Mouse (Mus musculus): ENCODE measurements around the gene Naa15. TPM values are rescaled to one million over a fixed set of nuclear protein-coding genes. Genes with fewer than 3 reads are reported as not detected.
A peak's percentile ranks its signal among the peaks of the same experiment; 100 is the strongest.

Gene Naa15
- 0.37 and 0.77 TPM in 2 replicates for polyA plus RNA-seq (2012; rRNA removed)

DNA sequence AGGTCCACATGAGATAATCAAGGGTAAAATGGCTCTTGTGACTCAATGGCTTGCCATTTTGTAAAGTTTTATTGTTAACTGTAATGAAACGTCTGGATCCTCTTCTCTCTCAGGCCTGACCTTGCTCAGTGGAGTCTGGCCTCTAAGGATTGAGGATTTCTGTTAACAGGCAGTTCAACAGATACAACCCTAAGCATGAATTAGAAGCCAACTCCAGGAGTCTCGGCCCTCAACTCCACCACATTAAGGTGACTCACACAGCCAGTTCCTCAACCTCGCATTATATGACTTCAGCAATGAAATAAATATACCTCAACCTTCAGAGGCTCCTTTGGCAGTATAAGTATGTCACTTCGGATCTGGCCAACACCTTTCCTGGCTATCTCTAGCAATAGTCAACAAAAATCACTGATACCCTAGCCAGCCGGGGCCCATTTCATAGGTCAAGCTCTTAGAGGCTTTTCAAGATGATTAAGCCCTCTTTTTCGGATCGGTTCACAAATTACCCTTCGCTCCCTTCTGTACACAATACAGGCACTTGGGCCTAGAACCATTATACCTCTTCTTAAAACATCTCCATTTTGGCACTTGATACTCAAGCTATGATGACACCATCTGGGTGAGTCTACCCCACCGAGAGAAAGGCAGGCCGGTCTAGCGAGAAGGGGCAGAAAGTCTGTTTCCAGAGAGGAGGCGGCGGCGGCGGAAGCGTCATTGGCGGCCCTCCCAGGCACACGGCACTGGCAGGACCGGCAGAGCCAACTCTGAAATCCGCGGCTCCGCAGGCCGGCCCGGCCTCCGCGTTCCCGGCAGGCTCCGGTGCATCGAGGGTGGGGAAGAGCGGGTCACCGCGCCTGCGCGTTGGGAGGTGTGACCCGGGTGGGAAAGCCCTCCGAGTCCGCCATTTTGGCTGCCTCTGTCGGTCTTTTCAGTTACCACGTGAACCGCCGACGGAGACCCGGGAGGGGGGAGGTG, at the start of gene Naa15:
Naa15 (plus strand) TSS at position 51 of the 975 bp plus-strand sequence.
- Histone ChIP-seq H3K4me3 (ENCODE audit: low read depth, low read length) (peak within 1 kb of the TSS; percentile 88), H3K4me1 (ENCODE audit: control insufficient read depth, insufficient read depth, insufficient read length, low read length) (peaks cover 7% of the 10 kb centered on the region; the same call in 1 of the 2 replicates), H3K36me3 (ENCODE audit: control insufficient read depth, insufficient read depth, low read length) (no peaks in the 10 kb centered on the region), H3K27ac (ENCODE audit: insufficient read depth, low read depth, low read length) (peak within 1 kb of the TSS; percentile 89), H3K27me3 (ENCODE audit: control insufficient read depth, insufficient read depth, low read length) (no peaks in the 10 kb centered on the region)
- TF ChIP-seq CTCF (IDR thresholded peaks at IDR 0.05; ENCODE audit: extremely low read depth, insufficient read length, insufficient replicate concordance, low read depth, low read length) (no peak), POLR2A (IDR thresholded peaks at IDR 0.05; ENCODE audit: low read depth, low read length) (peak; percentile 47)
- 2% methylated on average over 43 of the region's 43 CpGs for WGBS

- TF ChIP-seq POLR2A (IDR thresholded peaks at IDR 0.05; ENCODE audit: low read depth, low read length) (no peak), CTCF (IDR thresholded peaks at IDR 0.05; ENCODE audit: extremely low read depth, insufficient read length, insufficient replicate concordance, low read depth, low read length) (no peak)
- no peaks in the 10 kb centered on the region for H3K27me3 ChIP-seq (ENCODE audit: control insufficient read depth, insufficient read depth, low read length)
- H3K36me3 ChIP-seq (ENCODE audit: control insufficient read depth, insufficient read depth, low read length): no peaks in the 10 kb centered on the region
- H3K4me3 ChIP-seq (ENCODE audit: low read depth, low read length): no peak overlapping the region
- no peak overlapping the region for H3K27ac ChIP-seq (ENCODE audit: insufficient read depth, low read depth, low read length)
- peaks cover 3% of the 10 kb centered on the region for H3K4me1 ChIP-seq (ENCODE audit: control insufficient read depth, insufficient read depth, insufficient read length, low read length)
- 4% methylated on average over 3 of the region's 3 CpGs for WGBS
Observed at GRCm38 (mm10) chr3:51365517-51365882, 49.4 kb upstream of the Naa15 start.

- no peak overlapping the region for H3K27ac ChIP-seq (ENCODE audit: insufficient read depth, low read depth, low read length)
- H3K27me3 ChIP-seq (ENCODE audit: control insufficient read depth, insufficient read depth, low read length): no peaks in the 10 kb centered on the region
- no peak for TF ChIP-seq CTCF (IDR thresholded peaks at IDR 0.05; ENCODE audit: extremely low read depth, insufficient read length, insufficient replicate concordance, low read depth, low read length)
- TF ChIP-seq POLR2A (IDR thresholded peaks at IDR 0.05; ENCODE audit: low read depth, low read length): no peak
- peaks cover 3% of the 10 kb centered on the region for H3K4me1 ChIP-seq (ENCODE audit: control insufficient read depth, insufficient read depth, insufficient read length, low read length)
- H3K4me3 ChIP-seq (ENCODE audit: low read depth, low read length): no peak overlapping the region
- H3K36me3 ChIP-seq (ENCODE audit: control insufficient read depth, insufficient read depth, low read length): no peaks in the 10 kb centered on the region
- 55% methylated on average over 4 of the region's 4 CpGs for WGBS
Observed at GRCm38 (mm10) chr3:51366926-51367325, 48.0 kb upstream of the Naa15 start.

GRCm38 (mm10) chr3:51368011-51368410, 46.9 kb upstream of the Naa15 start:
- TF ChIP-seq POLR2A (IDR thresholded peaks at IDR 0.05; ENCODE audit: low read depth, low read length) (no peak), CTCF (IDR thresholded peaks at IDR 0.05; ENCODE audit: extremely low read depth, insufficient read length, insufficient replicate concordance, low read depth, low read length) (no peak)
- Histone ChIP-seq H3K27me3 (ENCODE audit: control insufficient read depth, insufficient read depth, low read length) (no peaks in the 10 kb centered on the region), H3K36me3 (ENCODE audit: control insufficient read depth, insufficient read depth, low read length) (no peaks in the 10 kb centered on the region), H3K27ac (ENCODE audit: insufficient read depth, low read depth, low read length) (no peak overlapping the region), H3K4me1 (ENCODE audit: control insufficient read depth, insufficient read depth, insufficient read length, low read length) (peaks cover 3% of the 10 kb centered on the region; the same call in 1 of the 2 replicates), H3K4me3 (ENCODE audit: low read depth, low read length) (no peak overlapping the region)
- WGBS: 54% methylated on average over 4 of the region's 4 CpGs

- Histone ChIP-seq H3K4me3 (ENCODE audit: low read depth, low read length) (no peak overlapping the region), H3K36me3 (ENCODE audit: control insufficient read depth, insufficient read depth, low read length) (no peaks in the 10 kb centered on the region), H3K4me1 (ENCODE audit: control insufficient read depth, insufficient read depth, insufficient read length, low read length) (no peaks in the 10 kb centered on the region), H3K27me3 (ENCODE audit: control insufficient read depth, insufficient read depth, low read length) (no peaks in the 10 kb centered on the region), H3K27ac (ENCODE audit: insufficient read depth, low read depth, low read length) (no peak overlapping the region)
- WGBS: 82% methylated on average over 2 of the region's 2 CpGs
- TF ChIP-seq CTCF (IDR thresholded peaks at IDR 0.05; ENCODE audit: extremely low read depth, insufficient read length, insufficient replicate concordance, low read depth, low read length) (no peak), POLR2A (IDR thresholded peaks at IDR 0.05; ENCODE audit: low read depth, low read length) (no peak)
Observed at GRCm38 (mm10) chr3:51371826-51372225, 43.1 kb upstream of the Naa15 start.

DNA sequence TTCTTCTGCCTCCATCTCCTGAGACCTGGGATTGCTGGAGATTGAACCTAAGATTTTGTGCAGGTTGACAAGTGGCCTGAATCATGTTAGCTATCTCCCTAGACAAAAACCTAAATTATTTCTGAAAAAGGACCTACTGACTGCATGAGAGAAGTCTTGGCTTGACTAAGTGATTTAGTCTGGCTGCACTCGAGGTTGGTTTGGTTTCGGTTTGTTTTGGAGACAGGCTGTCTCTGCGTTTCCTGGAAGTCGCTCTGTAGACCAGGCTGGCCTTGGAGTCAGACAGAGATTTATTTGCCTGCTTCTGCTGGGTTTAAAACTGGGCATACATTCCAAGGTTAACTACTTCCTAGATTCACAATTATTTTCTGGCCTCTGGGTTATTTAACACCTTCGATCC, 42.1 kb upstream of the Naa15 start:
- Histone ChIP-seq H3K36me3 (ENCODE audit: control insufficient read depth, insufficient read depth, low read length) (no peaks in the 10 kb centered on the region), H3K27ac (ENCODE audit: insufficient read depth, low read depth, low read length) (0 out of 2 replicates have a peak overlapping the region, but pooled peaks have one; percentile 24), H3K4me3 (ENCODE audit: low read depth, low read length) (no peak overlapping the region), H3K4me1 (ENCODE audit: control insufficient read depth, insufficient read depth, insufficient read length, low read length) (no peaks in the 10 kb centered on the region), H3K27me3 (ENCODE audit: control insufficient read depth, insufficient read depth, low read length) (no peaks in the 10 kb centered on the region)
- WGBS: 35% methylated on average over 5 of the region's 5 CpGs
- TF ChIP-seq CTCF (IDR thresholded peaks at IDR 0.05; ENCODE audit: extremely low read depth, insufficient read length, insufficient replicate concordance, low read depth, low read length) (no peak), POLR2A (IDR thresholded peaks at IDR 0.05; ENCODE audit: low read depth, low read length) (no peak)

- Histone ChIP-seq H3K4me3 (ENCODE audit: low read depth, low read length) (no peak overlapping the region), H3K27ac (ENCODE audit: insufficient read depth, low read depth, low read length) (no peak overlapping the region), H3K36me3 (ENCODE audit: control insufficient read depth, insufficient read depth, low read length) (no peaks in the 10 kb centered on the region), H3K27me3 (ENCODE audit: control insufficient read depth, insufficient read depth, low read length) (no peaks in the 10 kb centered on the region), H3K4me1 (ENCODE audit: control insufficient read depth, insufficient read depth, insufficient read length, low read length) (no peaks in the 10 kb centered on the region)
- WGBS: 55% methylated on average over 5 of the region's 5 CpGs
- no peak for TF ChIP-seq POLR2A (IDR thresholded peaks at IDR 0.05; ENCODE audit: low read depth, low read length)
- no peak for TF ChIP-seq CTCF (IDR thresholded peaks at IDR 0.05; ENCODE audit: extremely low read depth, insufficient read length, insufficient replicate concordance, low read depth, low read length)
Observed at GRCm38 (mm10) chr3:51373544-51373943, 41.4 kb upstream of the Naa15 start.
